Mouse (Mus musculus) cerebellum, postnatal 10 days (tissue): ENCODE measurements around the gene Dtd1.
A peak's percentile ranks its signal among the peaks of the same experiment; 100 is the strongest.

Experiments
- DNase-seq, 2 experiments: peaks; one replicate each; pipeline ENCODE4 v3.0.0; 2021; ENCODE audit warnings: mixed read lengths in 2 of 2

Dtd1 gene

GRCm38 (mm10) chr2:144599831-144600687 lies at the start of gene Dtd1:
TSS of gene Dtd1 (plus strand) at chr2:144599897.
- DNase-seq = peak; percentile 96

DNA sequence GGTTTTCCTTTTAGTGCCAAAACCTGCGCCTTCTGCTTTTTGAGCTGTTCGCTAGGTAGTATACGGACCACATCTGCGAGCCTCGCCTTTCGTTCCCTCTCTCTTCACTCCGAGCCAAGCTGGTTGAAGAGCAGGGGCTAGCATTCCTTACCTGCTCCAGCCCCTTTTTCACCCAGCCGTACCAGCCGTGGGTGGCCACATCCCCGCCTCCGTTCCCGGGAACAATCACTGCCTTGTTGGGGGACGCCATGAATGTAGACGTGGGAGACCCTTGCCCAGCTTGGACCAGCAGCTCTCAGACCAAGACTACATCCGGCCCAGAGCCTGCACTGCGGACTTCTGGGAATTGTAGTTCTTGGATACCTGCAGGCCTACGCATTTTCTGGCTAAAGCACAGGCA lies 49.2 kb upstream of the Dtd1 start, which contains the start of gene Rbbp9:
Gene Rbbp9 (minus strand): TSS at position 341 of the 400 bp plus-strand sequence.
- DNase-seq = peak; percentile 80 to 81

GRCm38 (mm10) chr2:144553905-144554304 lies 45.8 kb upstream of the Dtd1 start:
- DNase-seq = no peak

DNA sequence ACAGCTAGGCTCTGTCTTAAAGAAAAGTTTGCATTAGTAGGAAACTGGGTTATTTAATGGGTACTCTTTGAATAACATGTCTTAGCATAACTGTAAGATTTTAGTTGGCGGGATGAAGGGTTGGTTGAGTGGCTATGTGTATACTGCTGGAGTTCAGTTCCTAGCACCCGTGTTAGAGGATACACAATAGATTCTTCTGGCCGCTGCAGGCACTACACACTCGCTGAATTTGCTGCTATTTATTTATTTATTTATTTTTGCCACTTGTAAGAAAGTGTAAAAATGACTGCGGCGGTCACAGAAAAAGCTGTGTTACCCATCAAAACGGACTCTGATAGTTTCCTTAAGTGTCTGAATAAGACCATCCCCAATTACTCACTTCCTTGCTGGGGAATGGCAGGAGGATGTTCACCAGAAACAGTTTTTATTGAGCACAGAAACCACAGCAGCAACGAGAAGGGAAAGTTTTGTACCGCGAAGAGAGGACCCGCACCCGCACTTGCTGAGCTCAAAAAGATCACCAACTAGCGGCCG lies 44.3 kb upstream of the Dtd1 start:
- DNase-seq = no peak

- DNase-seq = peak; percentile 97
Observed at GRCm38 (mm10) chr2:144555820-144556552, 43.7 kb upstream of the Dtd1 start, which contains the start of gene Sec23b. TSS of gene Sec23b (plus strand) at chr2:144556229.

- peak; percentile 10 to 11 for DNase-seq
Observed at GRCm38 (mm10) chr2:144588723-144589122, 11.0 kb upstream of the Dtd1 start.

DNA sequence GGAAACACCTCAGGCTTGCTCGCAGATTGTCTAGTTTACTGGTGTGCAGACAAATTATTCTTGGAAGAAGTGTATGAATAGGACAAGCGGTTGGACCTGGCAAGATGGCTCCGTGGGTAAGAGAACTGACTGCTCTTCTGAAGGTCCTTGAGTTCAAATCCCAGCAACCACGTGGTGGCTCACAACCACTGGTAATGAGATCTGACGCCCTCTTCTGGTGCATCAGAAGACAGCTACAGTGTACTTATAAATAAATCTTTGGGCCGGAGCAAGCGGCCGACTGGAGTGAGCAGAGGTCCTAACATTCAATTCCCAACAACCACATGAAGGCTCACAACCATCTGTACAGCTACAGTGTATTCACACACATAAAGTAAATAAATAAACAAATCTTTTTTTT lies 6.7 kb upstream of the Dtd1 start:
- peak; percentile 6 to 14 for DNase-seq

GRCm38 (mm10) chr2:144593951-144594651 lies 5.6 kb upstream of the Dtd1 start, which contains the start of gene Smim26:
TSS of gene Smim26 (plus strand) at chr2:144594054.
- peak; percentile 82 to 86 for DNase-seq

- no peak for DNase-seq
Observed at GRCm38 (mm10) chr2:144598006-144598405, 1.7 kb upstream of the Dtd1 start.

DNA sequence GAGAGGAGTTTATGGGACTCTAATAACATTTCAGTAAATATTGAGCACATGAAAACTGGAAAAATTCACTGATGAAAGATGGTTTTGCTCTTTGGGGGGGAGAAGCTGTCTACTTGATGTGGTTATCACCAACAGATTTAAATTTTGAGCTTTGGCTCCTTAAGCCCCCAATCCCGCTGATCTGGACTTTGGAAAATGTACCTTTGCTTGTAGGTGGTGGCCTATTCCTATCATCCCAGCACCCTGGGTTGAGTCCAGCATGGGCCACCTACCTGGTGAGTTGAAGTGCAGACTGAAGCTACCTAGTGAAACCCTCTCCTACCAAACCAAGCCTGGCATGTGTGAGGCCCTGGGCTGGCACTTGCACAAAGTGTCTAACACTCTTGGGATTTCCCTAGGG lies 1.9 kb downstream of the Dtd1 start:
- no peak for DNase-seq

- no peak for DNase-seq
Observed at GRCm38 (mm10) chr2:144613956-144614355, 14.3 kb downstream of the Dtd1 start.

- no peak for DNase-seq
Observed at GRCm38 (mm10) chr2:144617074-144617874, 17.6 kb downstream of the Dtd1 start.

GRCm38 (mm10) chr2:144621491-144621890 lies 21.8 kb downstream of the Dtd1 start:
- DNase-seq = peak; percentile 75 to 87

GRCm38 (mm10) chr2:144633551-144633950 lies 33.9 kb downstream of the Dtd1 start:
- no peak for DNase-seq

- no peak for DNase-seq
Observed at GRCm38 (mm10) chr2:144634231-144634630, 34.5 kb downstream of the Dtd1 start.

DNA sequence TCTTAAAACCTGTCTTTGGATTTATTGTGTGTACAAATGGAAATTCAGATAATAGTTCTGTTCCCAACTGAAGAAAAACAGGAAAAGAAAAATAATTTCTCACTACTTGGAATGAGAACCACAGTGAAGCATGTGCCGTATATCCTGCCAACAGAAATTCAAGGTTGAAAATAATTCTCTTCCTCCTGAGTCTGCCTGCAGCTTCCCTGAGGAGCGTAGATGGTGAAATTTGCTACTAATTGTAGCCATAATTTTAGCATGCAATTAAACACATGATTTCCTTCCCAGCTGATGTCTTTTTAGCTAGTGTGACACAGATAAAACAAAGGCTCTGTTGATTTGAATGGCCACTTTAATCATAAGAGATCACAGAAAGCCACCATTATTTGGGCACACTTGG lies 35.0 kb downstream of the Dtd1 start:
- no peak for DNase-seq

- peak; percentile 82 to 86 for DNase-seq
Observed at GRCm38 (mm10) chr2:144635644-144636320, 36.1 kb downstream of the Dtd1 start.

- no peak for DNase-seq
Observed at GRCm38 (mm10) chr2:144637204-144637603, 37.5 kb downstream of the Dtd1 start.

DNA sequence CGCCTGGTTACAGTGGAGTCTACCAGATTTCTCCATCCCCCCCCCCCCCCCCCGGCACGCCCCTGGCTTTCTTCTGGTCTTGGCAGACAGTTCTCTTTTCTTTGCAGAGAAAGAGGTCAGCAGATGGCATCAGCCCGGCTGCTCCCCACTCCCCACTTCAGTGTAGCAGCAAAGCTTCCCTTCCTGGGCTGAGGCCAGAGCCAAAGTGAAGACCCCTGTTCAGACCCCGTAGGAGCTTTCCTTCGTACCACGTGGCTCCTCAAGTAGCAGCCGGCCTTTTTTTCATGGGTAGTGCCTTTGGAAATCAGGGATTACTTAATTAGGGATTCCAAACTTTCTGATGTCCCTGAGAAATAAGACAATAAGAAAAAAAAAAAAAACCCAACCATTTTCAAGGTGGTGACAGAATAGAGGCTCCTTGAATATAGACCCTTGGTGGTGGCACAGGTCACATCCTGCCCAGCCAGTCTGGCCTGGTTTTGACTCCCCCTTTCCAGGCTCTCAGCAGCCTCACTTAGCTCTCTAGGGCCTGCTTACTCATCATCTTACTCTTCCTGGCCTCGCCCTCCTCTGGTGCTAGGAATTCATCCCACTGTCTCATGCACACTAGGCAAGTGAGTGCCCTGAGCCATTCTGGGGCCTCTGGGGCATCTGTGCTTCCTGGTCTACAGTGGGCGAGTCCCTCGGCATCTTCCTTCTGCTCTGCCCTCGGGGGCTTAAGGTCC lies 38.1 kb downstream of the Dtd1 start:
- peak; percentile 59 to 80 for DNase-seq

DNA sequence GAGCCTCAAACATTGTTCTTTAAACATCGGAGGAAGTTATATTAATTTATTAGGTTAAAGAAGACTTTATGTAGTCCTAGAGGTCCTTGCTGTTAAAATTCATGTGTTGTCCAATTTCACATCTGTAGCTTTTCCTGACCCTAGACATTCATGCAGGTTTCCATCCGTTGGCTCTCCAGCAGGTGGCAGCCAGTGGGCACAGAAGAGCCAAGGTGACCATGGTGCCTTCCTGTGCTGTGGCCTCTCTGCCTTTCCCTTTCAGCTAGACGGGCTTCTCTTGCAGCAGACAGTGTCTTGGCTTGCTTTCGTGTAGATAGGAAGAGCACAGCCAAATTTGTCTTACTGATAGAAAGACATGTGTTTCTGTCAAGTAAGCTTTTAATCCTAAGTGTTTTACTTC lies 39.0 kb downstream of the Dtd1 start:
- peak; percentile 67 to 72 for DNase-seq

- peak in 1 of 2 experiments; percentile 13 for DNase-seq
Observed at GRCm38 (mm10) chr2:144640101-144640500, 40.4 kb downstream of the Dtd1 start.
